Mouse (Mus musculus): ENCODE measurements around the gene Fkbp9. TPM values are rescaled to one million over a fixed set of nuclear protein-coding genes. Genes with fewer than 3 reads are reported as not detected.

Gene Fkbp9
- 1 to 10 TPM; 2.2 to 2.5 TPM for total RNA-seq (2023)

GRCm38 (mm10) chr6:56831697-56832406, at the start of gene Fkbp9:
Fkbp9 (plus strand) TSS chr6:56832059.

GRCm38 (mm10) chr6:56797311-56798151, 34.3 kb upstream of the Fkbp9 start, which contains the start of gene Kbtbd2:
Kbtbd2 (minus strand) TSS chr6:56797813.

GRCm38 (mm10) chr6:56923726-56924707, 92.2 kb downstream of the Fkbp9 start, which contains the start of the genes Nt5c3 and Vmn1r4:
Nt5c3 (minus strand) TSS chr6:56923932.
Vmn1r4 (plus strand) TSS chr6:56924015.

Other genes starting within 250 kb of the Fkbp9 start
- gene Lsm5, start 127.3 kb upstream of the Fkbp9 start, total RNA-seq (2023), result 10 to 100 TPM; 30.1 to 32.1 TPM
- gene Avl9, start 117.2 kb upstream of the Fkbp9 start, total RNA-seq (2023), result 10 to 100 TPM; 31.9 to 47.2 TPM
- 10 to 100 TPM; 27.7 to 29.4 TPM for gene Kbtbd2, start 34.2 kb upstream of the Fkbp9 start, total RNA-seq (2023)
- 10 to 100 TPM; 36.2 to 42.2 TPM for gene Nt5c3, start 91.9 kb downstream of the Fkbp9 start, total RNA-seq (2023)
- gene Vmn1r4, start 92.0 kb downstream of the Fkbp9 start, total RNA-seq (2023), result under 1 TPM in 1 of 2 experiments, not detected in 1; 0.15 TPM
- not detected for gene Vmn1r5, start 138.2 kb downstream of the Fkbp9 start, total RNA-seq (2023)
- not detected for gene Vmn1r6, start 165.2 kb downstream of the Fkbp9 start, total RNA-seq (2023)
- not detected for gene Vmn1r7, start 193.3 kb downstream of the Fkbp9 start, total RNA-seq (2023)
- not detected for gene Vmn1r8, start 200.2 kb downstream of the Fkbp9 start, total RNA-seq (2023)
- not detected for gene Vmn1r9, start 234.7 kb downstream of the Fkbp9 start, total RNA-seq (2023)